Mouse (Mus musculus) stomach, postnatal 0 days (tissue): ENCODE results near the gene Nmnat1. TPM values are rescaled to one million over a fixed set of nuclear protein-coding genes. Genes with fewer than 3 reads are reported as not detected.

Experiments
- ATAC-seq: fragments of 200-750 bp; cut with Nextera tagmentation; 2 replicates; pipeline ENCODE4 v1.8.0; 2017; ENCODE audit not compliant: low FRiP score, low TSS enrichment
- DNase-seq: peaks from one replicate; pipeline ENCODE4 v3.0.0-alpha.2; 2016; ENCODE audit warnings: low spot score
- H3K27ac ChIP-seq: fragments of 300-500 bp; sonication (generic); replicated peaks from 2 replicates; pipeline ENCODE4 v1.5.1; 2014; ENCODE audit warnings: mild to moderate bottlenecking, control low read depth
- H3K27me3 ChIP-seq: fragments of 300-500 bp; sonication (generic); 2 replicates; pipeline ENCODE4 v1.6.1; 2014; ENCODE audit warnings: low read length; ENCODE audit not compliant: control insufficient read depth, insufficient read depth
- H3K36me3 ChIP-seq: fragments of 300-500 bp; sonication (generic); 2 replicates; pipeline ENCODE4 v1.6.1; 2014; ENCODE audit warnings: low read length, mixed read lengths; ENCODE audit not compliant: control insufficient read depth, insufficient read depth
- H3K4me1 ChIP-seq: fragments of 300-500 bp; sonication (generic); replicated peaks from 2 replicates; pipeline ENCODE4 v1.6.1; 2014; ENCODE audit warnings: antibody characterized with exemption; ENCODE audit not compliant: control insufficient read depth, insufficient read depth
- H3K4me2 ChIP-seq: fragments of 300-500 bp; sonication (generic); replicated peaks from 2 replicates; pipeline ENCODE4 v1.6.1; 2014; ENCODE audit warnings: low read depth, mild to moderate bottlenecking, control low read depth, moderate library complexity
- H3K4me3 ChIP-seq: fragments of 300-500 bp; sonication (generic); 2 replicates; pipeline ENCODE4 v1.5.1; 2014; ENCODE audit warnings: low read depth, low read length, control low read depth
- H3K9ac ChIP-seq: fragments of 300-500 bp; sonication (generic); 2 replicates; pipeline ENCODE4 v1.6.1; 2014; ENCODE audit warnings: mild to moderate bottlenecking, low read length, control low read depth, mixed read lengths
- H3K9me3 ChIP-seq: fragments of 300-500 bp; sonication (generic); 2 replicates; pipeline ENCODE4 v1.6.1; 2016; ENCODE audit warnings: low read length; ENCODE audit not compliant: control insufficient read depth
- CTCF ChIP-seq: IDR thresholded peaks from 2 replicates; pipeline ENCODE4 v1.5.1; 2016; ENCODE audit warnings: antibody characterized with exemption, low read depth, mild to moderate bottlenecking, moderate library complexity
- EP300 ChIP-seq: optimal IDR thresholded peaks from 2 replicates; pipeline ENCODE3; 2016; ENCODE audit warnings: antibody characterized with exemption
- WGBS: fragments of 180-500 bp; shearing (Covaris S2); extraction: QIAGEN DNeasy Blood & Tissue Kit; methylation state at CpG from one replicate; pipeline ENCODE4 v1.1.7; 2014; 5-methylcytosine and 5-hydroxymethylcytosine counted together
- polyA plus RNA-seq: library from polyadenylated mRNA; unstranded; fragments of >200 nt; fragmentation: Nextera tagmentation; extraction: Ambion mirVana; gene quantifications from 2 replicates; pipeline ENCODE4 v1.2.1, GENCODE M21; 2015

Nmnat1 gene
- polyA plus RNA-seq, 1 experiment from 2014 or later: 6.1 TPM

DNA sequence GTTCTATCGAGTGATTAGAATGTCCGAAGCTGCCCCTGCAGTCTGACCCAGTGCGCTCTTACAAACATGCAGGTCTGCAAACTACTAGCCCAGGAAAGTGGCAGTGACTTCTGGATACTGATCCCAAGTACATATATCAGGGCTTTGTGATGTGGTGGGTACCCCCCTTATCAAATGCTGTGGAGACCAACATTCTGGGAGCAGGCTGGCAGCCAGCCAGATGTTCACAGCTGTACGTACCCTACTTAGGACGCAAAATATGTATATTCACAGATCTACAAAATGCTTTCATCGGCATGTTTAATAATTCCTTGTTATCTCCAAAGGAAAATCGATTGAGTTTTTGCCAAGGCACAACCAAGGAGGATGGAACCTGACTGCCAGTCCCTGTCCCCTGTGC is 27.1 kb upstream of the Nmnat1 start:
- WGBS: 64% methylated on average over 7 of the region's 7 CpGs
- DNase-seq: no peak

DNA sequence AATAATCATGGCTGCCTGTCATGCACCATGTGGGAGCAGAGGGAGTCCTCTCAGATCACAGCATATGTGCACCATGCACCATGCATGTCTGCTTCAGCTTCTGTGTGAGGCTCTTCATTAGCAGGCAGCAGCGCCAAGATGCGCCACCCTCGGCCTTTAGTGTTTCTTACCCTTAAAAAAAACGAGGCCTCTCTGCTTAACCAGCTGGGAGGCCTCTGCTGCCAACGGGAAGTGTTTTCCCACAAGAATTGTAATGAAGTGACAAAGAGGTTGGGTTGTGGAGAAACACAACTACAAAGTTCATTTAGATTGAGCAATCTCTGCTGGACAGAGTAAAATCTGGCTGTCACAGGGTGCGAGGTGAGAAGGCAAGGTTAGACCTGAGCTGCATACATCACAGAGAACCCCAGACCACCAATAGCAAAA is 26.2 kb upstream of the Nmnat1 start:
- Histone ChIP-seq H3K27ac (no peak overlapping the region), H3K9me3 (no peaks in the 10 kb centered on the region), H3K4me2 (no peak overlapping the region), H3K4me3 (no peak overlapping the region), H3K27me3 (no peaks in the 10 kb centered on the region), H3K9ac (no peak overlapping the region), H3K4me1 (no peaks in the 10 kb centered on the region), H3K36me3 (no peaks in the 10 kb centered on the region)
- TF ChIP-seq CTCF: no peak
- no peak for ATAC-seq
- 48% methylated on average over 6 of the region's 6 CpGs for WGBS
- no peak for DNase-seq

More for the DNA sequence above, 27.1 kb upstream of the Nmnat1 start:
- Histone ChIP-seq H3K9ac (no peak overlapping the region), H3K4me3 (no peak overlapping the region), H3K27ac (no peak overlapping the region), H3K4me2 (no peak overlapping the region), H3K36me3 (no peaks in the 10 kb centered on the region), H3K27me3 (no peaks in the 10 kb centered on the region), H3K4me1 (no peaks in the 10 kb centered on the region), H3K9me3 (no peaks in the 10 kb centered on the region)
- ATAC-seq: no peak
- TF ChIP-seq EP300 (no peak), CTCF (no peak)

DNA sequence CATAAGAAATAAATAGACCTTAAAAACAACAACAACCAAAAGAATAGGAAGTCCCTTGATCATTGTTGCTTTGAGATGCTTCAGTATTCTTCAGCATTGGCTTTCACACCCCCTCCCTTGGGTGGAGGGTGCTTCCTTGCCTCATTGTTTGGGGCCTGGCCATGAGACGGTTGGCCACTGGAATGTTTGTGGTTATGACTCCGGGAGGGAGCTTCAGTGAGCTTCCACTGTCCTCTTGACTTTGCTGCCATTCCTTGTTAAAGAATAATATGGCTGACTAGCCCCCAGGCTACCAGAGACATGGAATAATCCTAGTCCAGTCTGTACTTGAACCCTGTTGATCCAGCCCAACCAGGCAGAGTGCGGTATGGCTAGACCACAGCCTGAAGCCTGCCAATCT is 21.9 kb upstream of the Nmnat1 start:
- TF ChIP-seq EP300 (no peak), CTCF (no peak)
- Histone ChIP-seq H3K4me2 (no peak overlapping the region), H3K27ac (no peak overlapping the region), H3K4me3 (no peak overlapping the region), H3K36me3 (no peaks in the 10 kb centered on the region), H3K9me3 (no peaks in the 10 kb centered on the region), H3K9ac (no peak overlapping the region), H3K27me3 (no peaks in the 10 kb centered on the region), H3K4me1 (no peaks in the 10 kb centered on the region)
- ATAC-seq: no peak
- 75% methylated on average over 3 of the region's 3 CpGs for WGBS
- no peak for DNase-seq

DNA sequence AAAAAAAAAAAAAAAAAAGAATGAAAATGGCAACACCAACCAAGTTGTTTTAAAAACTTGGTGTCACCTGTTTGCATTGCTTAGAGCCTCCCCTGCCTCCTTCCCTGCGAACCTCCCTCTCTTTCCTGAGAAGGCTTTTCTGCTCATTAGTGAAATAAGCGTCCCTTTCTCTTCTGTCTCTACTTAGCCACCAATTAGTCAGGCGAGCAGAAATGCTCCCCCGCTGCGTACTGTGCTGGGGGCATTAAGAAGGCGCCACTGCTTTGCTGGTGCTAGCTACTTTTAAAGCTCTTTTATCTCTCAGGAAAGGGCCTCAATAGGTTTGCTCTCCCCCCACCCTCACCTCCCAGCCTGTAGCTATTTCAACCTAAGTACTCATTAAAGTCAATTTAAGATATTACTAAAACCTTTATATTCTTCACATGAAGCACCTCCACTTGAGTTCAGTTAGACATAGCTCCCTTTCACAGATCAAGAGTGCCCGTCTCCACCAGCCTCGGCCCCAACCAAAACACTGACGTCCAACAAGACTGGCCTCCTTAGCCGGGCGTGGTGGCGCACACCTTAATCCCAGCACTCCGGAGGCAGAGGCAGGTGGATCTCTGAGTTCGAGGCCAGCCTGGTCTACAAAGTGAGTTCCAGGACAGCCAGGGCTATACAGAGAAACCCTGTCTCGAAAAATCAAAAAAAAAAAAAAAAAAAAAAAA is 20.4 kb upstream of the Nmnat1 start:
- no peaks in the 10 kb centered on the region for H3K27me3 ChIP-seq
- TF ChIP-seq EP300 (no peak), CTCF (no peak)
- DNase-seq: no peak
- no peaks in the 10 kb centered on the region for H3K4me1 ChIP-seq
- 0 out of 2 replicates have a peak, but pooled peaks cover under 1% of the 10 kb centered on the region for H3K36me3 ChIP-seq
- no peak overlapping the region for H3K4me2 ChIP-seq
- no peak for ATAC-seq
- H3K27ac ChIP-seq: no peak overlapping the region
- H3K4me3 ChIP-seq: no peak overlapping the region
- H3K9ac ChIP-seq: no peak overlapping the region
- no peaks in the 10 kb centered on the region for H3K9me3 ChIP-seq
- 75% methylated on average over 14 of the region's 15 CpGs for WGBS

DNA sequence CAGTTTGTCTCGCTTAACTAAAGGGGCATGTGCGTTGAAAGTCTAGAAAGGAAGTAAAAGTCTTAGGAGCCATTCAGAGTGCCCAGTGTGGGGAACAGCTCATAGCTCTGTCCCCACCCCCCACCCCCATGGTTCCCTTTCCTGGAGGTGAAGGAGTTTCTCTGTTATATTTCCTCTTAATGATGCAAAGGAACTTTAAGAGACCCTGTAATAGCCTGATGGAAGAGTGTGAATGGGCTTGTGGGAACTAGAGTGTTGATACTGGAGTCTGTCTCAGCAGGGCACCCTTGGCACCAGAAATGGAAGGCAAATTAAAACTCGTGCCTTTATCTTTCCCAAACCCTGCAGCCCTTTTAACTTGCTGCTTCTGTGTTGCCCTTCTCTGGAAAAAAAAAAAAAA is 19.9 kb upstream of the Nmnat1 start:
- Histone ChIP-seq H3K27me3 (no peaks in the 10 kb centered on the region), H3K9me3 (no peaks in the 10 kb centered on the region), H3K4me1 (no peaks in the 10 kb centered on the region), H3K4me3 (no peak overlapping the region), H3K4me2 (no peak overlapping the region), H3K27ac (peak overlapping the region; percentile 31), H3K36me3 (peaks cover 4% of the 10 kb centered on the region; the same call in 1 of the 2 replicates), H3K9ac (no peak overlapping the region)
- DNase-seq: no peak
- TF ChIP-seq EP300 (no peak), CTCF (no peak)
- 38% methylated on average over 3 of the region's 3 CpGs for WGBS
- no peak for ATAC-seq

DNA sequence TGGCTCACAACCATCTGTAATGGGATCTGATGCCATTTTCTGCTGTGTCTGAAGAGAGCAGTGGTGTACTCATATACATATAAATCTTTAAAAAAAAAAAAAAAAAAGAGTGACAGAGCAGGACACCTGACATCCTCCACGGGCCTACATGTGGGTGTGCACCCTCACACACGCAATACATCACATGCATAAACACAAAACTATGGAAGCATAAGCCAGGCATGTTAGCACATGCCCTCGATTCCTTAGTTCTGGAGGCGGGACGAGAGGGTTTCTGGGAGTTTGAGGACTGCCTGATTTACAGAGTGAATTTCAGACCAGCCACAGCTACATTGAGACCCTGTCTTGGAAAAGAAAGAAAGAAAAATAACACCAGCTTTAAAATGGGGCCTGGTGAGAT is 19.4 kb upstream of the Nmnat1 start:
- peaks cover 4% of the 10 kb centered on the region; the same call in 1 of the 2 replicates for H3K36me3 ChIP-seq
- no peak overlapping the region for H3K9ac ChIP-seq
- 70% methylated on average over 5 of the region's 5 CpGs for WGBS
- H3K4me1 ChIP-seq: no peaks in the 10 kb centered on the region
- peak overlapping the region; percentile 31 for H3K27ac ChIP-seq
- H3K27me3 ChIP-seq: no peaks in the 10 kb centered on the region
- H3K9me3 ChIP-seq: no peaks in the 10 kb centered on the region
- H3K4me2 ChIP-seq: no peak overlapping the region
- ATAC-seq (no peak), DNase-seq (no peak)
- no peak for TF ChIP-seq CTCF
- no peak for TF ChIP-seq EP300
- no peak overlapping the region for H3K4me3 ChIP-seq
